Mouse (Mus musculus): ENCODE results near the gene Coro1b. TPM values are rescaled to one million over a fixed set of nuclear protein-coding genes. Genes with fewer than 3 reads are reported as not detected.
A peak's percentile ranks its signal among the peaks of the same experiment; 100 is the strongest.

The Coro1b gene
- polyA plus RNA-seq (2015; fragmentation: Nextera tagmentation; extraction: Ambion mirVana): 63.0 and 64.4 TPM in 2 replicates

DNA sequence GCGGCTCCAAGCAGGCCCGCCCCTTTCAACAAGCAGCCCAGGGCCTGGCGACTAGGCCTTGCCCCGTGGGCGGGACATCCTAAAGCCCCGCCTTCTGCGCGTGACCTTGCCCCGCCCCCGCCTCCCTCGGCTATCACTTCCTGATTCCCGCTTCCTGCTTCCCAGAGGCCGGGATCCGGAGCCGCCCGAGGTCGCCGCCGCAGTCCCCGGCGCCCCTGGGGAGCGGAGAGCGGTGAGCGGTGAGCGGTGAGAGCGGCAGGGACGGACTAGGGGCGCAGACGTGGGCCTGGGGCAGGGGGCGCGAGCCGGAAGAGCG lies at the start of gene Coro1b:
Coro1b (plus strand) TSS at position 129 of the 316 bp plus-strand sequence.
- Histone ChIP-seq H3K9me3 (ENCODE audit: low read length) (no peaks in the 10 kb centered on the region), H3K27ac (ENCODE audit: low read depth) (peak within 1 kb of the TSS; percentile 84), H3K36me3 (replicated peaks; ENCODE audit: insufficient read depth, low read length) (peaks cover 27% of the 10 kb centered on the region), H3K4me3 (ENCODE audit: low read depth, low read length) (peak within 1 kb of the TSS; percentile 86), H3K27me3 (ENCODE audit: insufficient read depth, low read length) (no peaks in the 10 kb centered on the region), H3K9ac (replicated peaks) (peak within 1 kb of the TSS; percentile 94), H3K4me1 (ENCODE audit: insufficient read depth) (peaks cover 45% of the 10 kb centered on the region), H3K4me2 (ENCODE audit: low read depth, low read length) (peak within 1 kb of the TSS; percentile 89)
- TF ChIP-seq EP300 (IDR thresholded peaks at IDR 0.05; ENCODE audit: low read depth) (no peak), CTCF (IDR thresholded peaks at IDR 0.05; ENCODE audit: low read depth) (no peak)
- ATAC-seq (peak; percentile 91), DNase-seq (peak; percentile 97)
- WGBS (ENCODE audit: insufficient replicate concordance): under 1% methylated on average over 31 of the region's 33 CpGs

DNA sequence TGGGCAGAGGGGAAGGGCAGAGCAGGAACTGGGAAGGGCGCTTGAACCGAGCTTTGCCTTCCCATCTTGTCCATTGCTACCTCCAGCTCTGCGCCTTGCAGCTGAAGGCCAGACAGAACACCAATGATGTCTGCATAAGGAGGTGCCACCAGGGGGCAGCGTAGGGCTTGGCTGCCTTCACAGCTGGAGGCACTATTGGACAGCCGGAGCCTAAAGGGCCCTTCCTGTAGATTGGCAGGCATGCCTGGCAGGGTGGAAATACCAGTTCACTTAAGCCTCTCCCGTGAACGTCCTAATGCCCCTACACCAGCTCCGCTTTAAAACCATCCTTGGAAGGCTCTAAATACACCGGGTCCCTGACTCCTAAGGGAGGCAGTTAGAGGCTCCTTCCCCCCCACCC lies 49.4 kb upstream of the Coro1b start:
- 4% methylated on average over 9 of the region's 9 CpGs for WGBS (ENCODE audit: insufficient replicate concordance)
- Histone ChIP-seq H3K4me2 (ENCODE audit: low read depth, low read length) (peak overlapping the region; percentile 95), H3K9ac (replicated peaks) (no peak overlapping the region; the same call in 1 of the 2 replicates), H3K4me3 (ENCODE audit: low read depth, low read length) (peak overlapping the region; percentile 51), H3K4me1 (ENCODE audit: insufficient read depth) (peaks cover 39% of the 10 kb centered on the region), H3K9me3 (ENCODE audit: low read length) (no peaks in the 10 kb centered on the region), H3K27me3 (ENCODE audit: insufficient read depth, low read length) (peaks cover 19% of the 10 kb centered on the region), H3K27ac (ENCODE audit: low read depth) (peak overlapping the region; percentile 95), H3K36me3 (replicated peaks; ENCODE audit: insufficient read depth, low read length) (peaks cover 7% of the 10 kb centered on the region)
- ATAC-seq: peak; percentile 11; the same call in 1 of the 2 replicates
- TF ChIP-seq EP300 (IDR thresholded peaks at IDR 0.05; ENCODE audit: low read depth): no peak
- TF ChIP-seq CTCF (IDR thresholded peaks at IDR 0.05; ENCODE audit: low read depth): peak; percentile 100
- DNase-seq: peak; percentile 96

DNA sequence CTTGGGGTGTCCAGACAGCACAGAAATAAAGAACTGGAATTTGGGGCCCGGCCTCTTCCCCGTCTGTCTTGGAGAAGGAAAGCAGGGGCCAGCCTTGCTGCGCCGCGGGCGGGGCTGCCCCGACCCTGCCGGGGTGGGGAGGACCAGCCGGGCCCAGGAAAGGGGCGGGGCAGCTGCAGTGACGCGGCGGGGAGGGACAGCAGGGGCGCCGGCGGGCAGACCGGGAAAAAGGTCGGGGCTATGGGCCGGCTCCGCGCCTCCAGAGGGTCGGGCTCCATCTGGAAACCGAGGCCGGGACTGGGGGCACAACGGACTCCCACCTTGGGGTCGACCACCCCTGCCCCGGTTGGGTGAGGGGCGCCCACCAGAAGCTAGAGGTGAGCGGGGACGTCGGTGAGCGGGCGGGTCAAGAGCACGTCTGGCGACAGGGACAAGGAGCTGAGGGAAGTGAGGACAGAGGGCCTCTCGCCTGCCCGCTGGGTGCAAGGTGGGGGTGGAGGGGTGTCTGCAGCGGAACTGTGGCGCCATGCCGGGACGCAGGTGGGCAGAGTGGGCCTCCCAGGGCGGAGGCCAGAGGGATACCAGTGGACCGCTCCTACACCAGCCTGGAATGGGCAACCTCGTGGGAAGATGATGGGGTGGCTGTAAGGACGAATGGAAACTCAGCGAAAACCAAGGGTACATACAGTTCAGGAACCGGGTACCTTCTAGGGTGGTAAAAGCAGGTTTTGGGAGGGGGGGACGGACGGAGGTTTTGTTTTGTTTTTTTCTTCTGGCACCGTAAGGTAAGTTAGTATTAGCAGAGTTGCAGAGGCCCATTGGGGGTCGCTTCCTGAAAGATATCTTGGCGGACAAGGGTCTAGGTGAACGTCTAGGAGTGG lies 48.3 kb upstream of the Coro1b start, which contains the start of gene Pitpnm1:
Pitpnm1 (plus strand) TSS at position 162 of the 881 bp plus-strand sequence.
- Histone ChIP-seq H3K9me3 (ENCODE audit: low read length) (no peaks in the 10 kb centered on the region), H3K4me1 (ENCODE audit: insufficient read depth) (peaks cover 39% of the 10 kb centered on the region), H3K27me3 (ENCODE audit: insufficient read depth, low read length) (peaks cover 19% of the 10 kb centered on the region), H3K4me3 (ENCODE audit: low read depth, low read length) (peak within 1 kb of the TSS; percentile 51), H3K4me2 (ENCODE audit: low read depth, low read length) (peak within 1 kb of the TSS; percentile 95), H3K27ac (ENCODE audit: low read depth) (peak within 1 kb of the TSS; percentile 95), H3K36me3 (replicated peaks; ENCODE audit: insufficient read depth, low read length) (peaks cover 7% of the 10 kb centered on the region), H3K9ac (replicated peaks) (peak within 1 kb of the TSS; percentile 50)
- ATAC-seq (no peak), DNase-seq (peak; percentile 86)
- WGBS (ENCODE audit: insufficient replicate concordance): 1% methylated on average over 49 of the region's 53 CpGs
- no peak for TF ChIP-seq CTCF (IDR thresholded peaks at IDR 0.05; ENCODE audit: low read depth)
- no peak for TF ChIP-seq EP300 (IDR thresholded peaks at IDR 0.05; ENCODE audit: low read depth)

DNA sequence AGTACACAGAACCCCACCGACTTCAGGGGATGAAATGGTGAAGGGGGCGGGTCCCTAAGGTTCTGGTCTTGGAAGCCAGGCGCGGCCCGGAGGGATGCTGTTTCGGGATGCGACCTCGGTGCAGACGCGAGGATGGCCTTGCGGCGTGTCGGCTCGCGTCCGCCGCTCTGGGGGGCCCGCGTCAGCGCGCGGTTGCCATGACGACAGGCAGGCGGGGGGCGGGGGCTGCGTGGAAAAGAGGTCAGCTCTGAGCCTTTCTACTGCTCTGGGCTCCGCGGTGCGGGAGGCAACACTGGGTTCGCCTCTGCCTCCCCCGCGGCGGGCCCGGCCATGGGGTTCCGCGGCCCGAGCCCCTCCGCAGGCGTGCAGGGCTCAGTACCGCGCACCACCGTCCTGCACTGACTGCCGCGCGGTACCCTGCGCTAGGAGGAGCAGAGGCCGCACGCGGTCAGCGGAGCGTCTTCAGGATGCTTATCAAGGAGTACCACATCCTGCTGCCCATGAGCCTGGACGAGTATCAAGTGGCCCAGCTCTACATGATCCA lies 47.6 kb upstream of the Coro1b start:
- Histone ChIP-seq H3K36me3 (replicated peaks; ENCODE audit: insufficient read depth, low read length) (peaks cover 7% of the 10 kb centered on the region), H3K9ac (replicated peaks) (peak overlapping the region; percentile 50), H3K4me2 (ENCODE audit: low read depth, low read length) (peak overlapping the region; percentile 95), H3K27me3 (ENCODE audit: insufficient read depth, low read length) (peaks cover 19% of the 10 kb centered on the region), H3K4me3 (ENCODE audit: low read depth, low read length) (peak overlapping the region; percentile 51), H3K27ac (ENCODE audit: low read depth) (no peak overlapping the region), H3K4me1 (ENCODE audit: insufficient read depth) (peaks cover 39% of the 10 kb centered on the region), H3K9me3 (ENCODE audit: low read length) (no peaks in the 10 kb centered on the region)
- no peak for ATAC-seq
- no peak for TF ChIP-seq EP300 (IDR thresholded peaks at IDR 0.05; ENCODE audit: low read depth)
- no peak for TF ChIP-seq CTCF (IDR thresholded peaks at IDR 0.05; ENCODE audit: low read depth)
- 2% methylated on average over 50 of the region's 52 CpGs for WGBS (ENCODE audit: insufficient replicate concordance)
- DNase-seq: peak; percentile 48

DNA sequence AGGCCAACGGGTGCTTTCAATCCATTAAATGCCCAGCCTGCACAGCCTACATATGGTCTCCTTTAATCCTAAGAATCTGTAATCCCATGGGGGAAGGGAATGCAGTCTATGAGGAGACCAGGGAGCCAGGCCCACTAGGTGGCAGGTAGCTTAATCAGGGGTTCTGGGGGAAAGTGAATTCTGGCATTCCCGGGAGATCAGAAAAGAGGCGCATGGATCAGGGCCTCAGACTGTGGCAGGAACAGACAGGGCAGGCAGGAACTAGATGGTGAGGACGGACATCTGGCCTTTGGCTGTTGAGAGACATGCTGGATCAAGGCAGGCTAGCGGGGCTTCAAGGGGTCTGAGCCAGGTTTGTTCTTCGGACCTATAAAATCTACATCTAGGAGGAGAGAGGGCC lies 47.0 kb upstream of the Coro1b start:
- Histone ChIP-seq H3K9ac (replicated peaks) (no peak overlapping the region), H3K27me3 (ENCODE audit: insufficient read depth, low read length) (peaks cover 19% of the 10 kb centered on the region)
- WGBS (ENCODE audit: insufficient replicate concordance): 81% methylated on average over 6 of the region's 6 CpGs

GRCm38 (mm10) chr19:4102049-4102448 lies 46.4 kb upstream of the Coro1b start:
- ATAC-seq (no peak), DNase-seq (no peak)
- H3K4me1 ChIP-seq (ENCODE audit: insufficient read depth): peaks cover 34% of the 10 kb centered on the region
- H3K9ac ChIP-seq (replicated peaks): no peak overlapping the region
- peaks cover 7% of the 10 kb centered on the region for H3K36me3 ChIP-seq (replicated peaks; ENCODE audit: insufficient read depth, low read length)
- 72% methylated on average over 2 of the region's 2 CpGs for WGBS (ENCODE audit: insufficient replicate concordance)
- no peaks in the 10 kb centered on the region for H3K9me3 ChIP-seq (ENCODE audit: low read length)
- TF ChIP-seq EP300 (IDR thresholded peaks at IDR 0.05; ENCODE audit: low read depth): no peak
- TF ChIP-seq CTCF (IDR thresholded peaks at IDR 0.05; ENCODE audit: low read depth): no peak
- H3K4me3 ChIP-seq (ENCODE audit: low read depth, low read length): no peak overlapping the region
- no peak overlapping the region for H3K4me2 ChIP-seq (ENCODE audit: low read depth, low read length)
- H3K27ac ChIP-seq (ENCODE audit: low read depth): no peak overlapping the region
- H3K27me3 ChIP-seq (ENCODE audit: insufficient read depth, low read length): peaks cover 19% of the 10 kb centered on the region

More for the DNA sequence above, 47.0 kb upstream of the Coro1b start:
- TF ChIP-seq EP300 (IDR thresholded peaks at IDR 0.05; ENCODE audit: low read depth): no peak
- no peak for TF ChIP-seq CTCF (IDR thresholded peaks at IDR 0.05; ENCODE audit: low read depth)
- no peak for DNase-seq
- no peaks in the 10 kb centered on the region for H3K9me3 ChIP-seq (ENCODE audit: low read length)
- no peak for ATAC-seq
- peaks cover 7% of the 10 kb centered on the region for H3K36me3 ChIP-seq (replicated peaks; ENCODE audit: insufficient read depth, low read length)
- no peak overlapping the region for H3K4me3 ChIP-seq (ENCODE audit: low read depth, low read length)
- peaks cover 35% of the 10 kb centered on the region for H3K4me1 ChIP-seq (ENCODE audit: insufficient read depth)
- H3K27ac ChIP-seq (ENCODE audit: low read depth): no peak overlapping the region
- peak overlapping the region; percentile 95 for H3K4me2 ChIP-seq (ENCODE audit: low read depth, low read length)

Measured in liver, postnatal 0 days (tissue).